9 mouse cellular contexts compared by ENCODE assay signal in the genomic region with DNA sequence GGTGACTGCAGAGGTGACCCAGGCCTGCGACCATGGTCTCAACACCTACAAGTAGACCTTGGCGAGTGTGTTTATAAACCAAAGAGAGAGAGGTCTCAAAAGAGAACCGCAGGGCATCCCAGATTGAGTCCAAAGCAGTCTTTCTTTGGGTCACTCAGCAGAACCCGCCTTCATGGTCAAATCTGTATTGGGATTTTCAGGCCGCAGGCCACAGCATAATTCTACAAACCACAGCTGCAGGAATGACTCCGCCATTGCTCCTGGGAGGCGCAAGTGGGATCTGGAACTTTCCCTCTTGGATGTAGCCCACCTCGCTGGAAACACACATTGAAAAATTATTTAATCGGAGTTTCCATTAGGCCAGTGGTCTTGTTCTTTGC. TPM values are rescaled to one million over a fixed set of nuclear protein-coding genes. Genes with fewer than 3 reads are reported as not detected.
DNase-seq lines count a peak whose midpoint lies in the region; ATAC-seq lines count a peak whose summit lies in the region.
"Had no signal": no experiment of that assay in that cellular context is flagged by ENCODE, and none has a peak within 500 bp of the region (broad histone marks: within the 10 kb centered on the region; RNA-seq: fewer than 3 reads in every experiment).

No protein-coding gene starts in this region.

- no peaks in the 10 kb centered on the region for H3K9me3 ChIP-seq in kidney, embryonic 16.5 days (ENCODE audit: low read length)
- no peaks in the 10 kb centered on the region for H3K9me3 ChIP-seq in embryonic facial prominence, embryonic 15.5 days (replicated peaks)
- no peaks in the 10 kb centered on the region for H3K9me3 ChIP-seq in intestine, embryonic 16.5 days (ENCODE audit: control insufficient read depth, low read length)
- H3K9me3 ChIP-seq in neural tube, embryonic 12.5 days = no peaks in the 10 kb centered on the region

- intact Hi-C loops in left cerebral cortex, postnatal 14 days (cut with DNase I) = loop anchor here (5.0 to 10.0 kb wide), 2 partner anchors 97 to 250 kb away; no protein-coding TSS in a partner anchor

- ATAC-seq in kidney, embryonic 16.5 days (ENCODE audit: low FRiP score, low TSS enrichment) = no peak
- no peak for ATAC-seq in embryonic facial prominence, embryonic 15.5 days (ENCODE audit: insufficient number of reproducible peaks, low FRiP score, low TSS enrichment, low read depth)
- ATAC-seq in intestine, embryonic 16.5 days = no peak
- ATAC-seq in neural tube, embryonic 12.5 days (ENCODE audit: low FRiP score, low read depth) = no peak; the same call in 1 of the 2 replicates

- 53% methylated on average over 9 of the region's 9 CpGs for WGBS in kidney, embryonic 16.5 days
- 38% methylated on average over 9 of the region's 9 CpGs for WGBS in embryonic facial prominence, embryonic 15.5 days
- 53% methylated on average over 9 of the region's 9 CpGs for WGBS in intestine, embryonic 16.5 days
- WGBS in neural tube, embryonic 12.5 days = 55% methylated on average over 9 of the region's 9 CpGs

- peaks cover 36% of the 10 kb centered on the region for H3K4me1 ChIP-seq in kidney, embryonic 16.5 days (ENCODE audit: insufficient read depth, low read length)
- H3K4me1 ChIP-seq in embryonic facial prominence, embryonic 15.5 days = peaks cover 36% of the 10 kb centered on the region
- peaks cover 14% of the 10 kb centered on the region for H3K4me1 ChIP-seq in intestine, embryonic 16.5 days (ENCODE audit: control insufficient read depth, insufficient read depth, low read length)
- H3K4me1 ChIP-seq in neural tube, embryonic 12.5 days = peaks cover 41% of the 10 kb centered on the region

- H3K9ac ChIP-seq in kidney, embryonic 16.5 days (replicated peaks; ENCODE audit: low read length) = peak overlapping the region; percentile 63; the same call in 1 of the 2 replicates
- H3K9ac ChIP-seq in embryonic facial prominence, embryonic 15.5 days = no peak overlapping the region
- 0 out of 2 replicates have a peak overlapping the region, but pooled peaks have one; percentile 24 for H3K9ac ChIP-seq in intestine, embryonic 16.5 days (ENCODE audit: low read depth, low read length)
- H3K9ac ChIP-seq in neural tube, embryonic 12.5 days = peak overlapping the region; percentile 82; the same call in 1 of the 2 replicates

- H3K27me3 ChIP-seq in kidney, embryonic 16.5 days (ENCODE audit: insufficient read depth, low read length) = no peaks in the 10 kb centered on the region
- no peaks in the 10 kb centered on the region for H3K27me3 ChIP-seq in embryonic facial prominence, embryonic 15.5 days
- H3K27me3 ChIP-seq in intestine, embryonic 16.5 days (replicated peaks; ENCODE audit: control insufficient read depth, insufficient read depth, low read length) = no peaks in the 10 kb centered on the region
- H3K27me3 ChIP-seq in neural tube, embryonic 12.5 days (replicated peaks) = no peaks in the 10 kb centered on the region

- H3K4me2 ChIP-seq in kidney, embryonic 16.5 days (replicated peaks; ENCODE audit: low read depth, low read length) = peak overlapping the region; percentile 97
- H3K4me2 ChIP-seq in embryonic facial prominence, embryonic 15.5 days (replicated peaks) = peak overlapping the region; percentile 80
- H3K4me2 ChIP-seq in intestine, embryonic 16.5 days (ENCODE audit: low read depth, low read length) = peak overlapping the region; percentile 95
- H3K4me2 ChIP-seq in neural tube, embryonic 12.5 days (replicated peaks) = peak overlapping the region; percentile 89

- peak overlapping the region; percentile 84; the same call in 1 of the 2 replicates for H3K4me3 ChIP-seq in kidney, embryonic 16.5 days (ENCODE audit: low read length)
- H3K4me3 ChIP-seq in embryonic facial prominence, embryonic 15.5 days (replicated peaks) = peak overlapping the region; percentile 78
- no peak overlapping the region for H3K4me3 ChIP-seq in intestine, embryonic 16.5 days (ENCODE audit: low read length)
- H3K4me3 ChIP-seq in neural tube, embryonic 12.5 days = no peak overlapping the region

- peak overlapping the region; percentile 94 for H3K27ac ChIP-seq in kidney, embryonic 16.5 days (ENCODE audit: low read length)
- peak overlapping the region; percentile 98 for H3K27ac ChIP-seq in embryonic facial prominence, embryonic 15.5 days (replicated peaks)
- H3K27ac ChIP-seq in intestine, embryonic 16.5 days (ENCODE audit: low read length) = peak overlapping the region; percentile 81
- peak overlapping the region; percentile 84 for H3K27ac ChIP-seq in neural tube, embryonic 12.5 days

- DNase-seq in kidney, adult 18-20 months = no peak
- no peak for DNase-seq in spleen, postnatal 4 days (ENCODE audit: low spot score in 2 of 2)
- no peak for DNase-seq in left cerebral cortex, postnatal 14 days (ENCODE audit: low spot score in 2 of 2)
- no peak for DNase-seq in ovary, postnatal 36 days (ENCODE audit: low spot score)

- peaks cover 7% of the 10 kb centered on the region; the same call in 1 of the 2 replicates for H3K36me3 ChIP-seq in kidney, embryonic 16.5 days (ENCODE audit: insufficient read depth, low read length)
- 0 out of 2 replicates have a peak, but pooled peaks cover 6% of the 10 kb centered on the region for H3K36me3 ChIP-seq in embryonic facial prominence, embryonic 15.5 days
- H3K36me3 ChIP-seq in intestine, embryonic 16.5 days (ENCODE audit: control insufficient read depth, insufficient read depth, low read length) = no peaks in the 10 kb centered on the region
- 0 out of 2 replicates have a peak, but pooled peaks cover 7% of the 10 kb centered on the region for H3K36me3 ChIP-seq in neural tube, embryonic 12.5 days

RNA-seq across cellular contexts. Expression of a gene that starts 0.4 kb away (rescaled TPM):
- 52.1 and 58.8 TPM in 2 replicates for polyA plus RNA-seq in kidney, embryonic 16.5 days (2015; fragmentation: Nextera tagmentation; extraction: Ambion mirVana)
- polyA plus RNA-seq in embryonic facial prominence, embryonic 15.5 days (2015; fragmentation: Nextera tagmentation; extraction: Ambion mirVana) = 90.7 and 93.5 TPM in 2 replicates
- 31.4 and 31.6 TPM in 2 replicates for polyA plus RNA-seq in intestine, embryonic 16.5 days (2015; fragmentation: Nextera tagmentation; extraction: Ambion mirVana)
- 32.8 and 36.6 TPM in 2 replicates for polyA plus RNA-seq in neural tube, embryonic 12.5 days (2016; fragmentation: Nextera tagmentation; extraction: Ambion mirVana)
- 100 to 1,000 TPM; 429 to 483 TPM for total RNA-seq in left cerebral cortex, postnatal 14 days (2021)

RNA-seq across cellular contexts. Expression of a gene that starts 0.8 kb away (rescaled TPM):
- not detected in 2 replicates for polyA plus RNA-seq in kidney, embryonic 16.5 days (2015; fragmentation: Nextera tagmentation; extraction: Ambion mirVana)
- polyA plus RNA-seq in embryonic facial prominence, embryonic 15.5 days (2015; fragmentation: Nextera tagmentation; extraction: Ambion mirVana) = 0.91 TPM in 1 of 2 replicates, not detected in the other
- not detected in 2 replicates for polyA plus RNA-seq in intestine, embryonic 16.5 days (2015; fragmentation: Nextera tagmentation; extraction: Ambion mirVana)
- polyA plus RNA-seq in neural tube, embryonic 12.5 days (2016; fragmentation: Nextera tagmentation; extraction: Ambion mirVana) = 0.31 and 1.0 TPM in 2 replicates
- 10 to 100 TPM in 1 of 2 experiments, 1 to 10 TPM in 1; 7.3 to 53.6 TPM for total RNA-seq in left cerebral cortex, postnatal 14 days (2021)
- polyA plus RNA-seq: large intestine, adult 2 months had no signal

RNA-seq across cellular contexts. Expression of a gene that starts 30.3 kb away (rescaled TPM):
- polyA plus RNA-seq in kidney, embryonic 16.5 days (2015; fragmentation: Nextera tagmentation; extraction: Ambion mirVana) = 1.7 and 1.9 TPM in 2 replicates
- 8.4 and 9.0 TPM in 2 replicates for polyA plus RNA-seq in embryonic facial prominence, embryonic 15.5 days (2015; fragmentation: Nextera tagmentation; extraction: Ambion mirVana)
- 1.3 and 1.8 TPM in 2 replicates for polyA plus RNA-seq in intestine, embryonic 16.5 days (2015; fragmentation: Nextera tagmentation; extraction: Ambion mirVana)
- polyA plus RNA-seq in neural tube, embryonic 12.5 days (2016; fragmentation: Nextera tagmentation; extraction: Ambion mirVana) = 13.2 and 13.6 TPM in 2 replicates
- total RNA-seq in left cerebral cortex, postnatal 14 days (2021) = 100 to 1,000 TPM; 693 to 768 TPM

RNA-seq across cellular contexts. Expression of a gene that starts 56.6 kb away (rescaled TPM):
- 29.3 and 36.5 TPM in 2 replicates for polyA plus RNA-seq in kidney, embryonic 16.5 days (2015; fragmentation: Nextera tagmentation; extraction: Ambion mirVana)
- polyA plus RNA-seq in embryonic facial prominence, embryonic 15.5 days (2015; fragmentation: Nextera tagmentation; extraction: Ambion mirVana) = 16.7 and 19.2 TPM in 2 replicates
- polyA plus RNA-seq in intestine, embryonic 16.5 days (2015; fragmentation: Nextera tagmentation; extraction: Ambion mirVana) = 12.9 and 16.2 TPM in 2 replicates
- 5.5 and 5.8 TPM in 2 replicates for polyA plus RNA-seq in neural tube, embryonic 12.5 days (2016; fragmentation: Nextera tagmentation; extraction: Ambion mirVana)
- 1 to 10 TPM; 4.2 to 5.1 TPM for total RNA-seq in left cerebral cortex, postnatal 14 days (2021)

RNA-seq across cellular contexts. Expression of a gene that starts 57.2 kb away (rescaled TPM):
- 71.7 and 74.0 TPM in 2 replicates for polyA plus RNA-seq in kidney, embryonic 16.5 days (2015; fragmentation: Nextera tagmentation; extraction: Ambion mirVana)
- polyA plus RNA-seq in embryonic facial prominence, embryonic 15.5 days (2015; fragmentation: Nextera tagmentation; extraction: Ambion mirVana) = 73.3 and 77.6 TPM in 2 replicates
- 38.8 and 43.0 TPM in 2 replicates for polyA plus RNA-seq in intestine, embryonic 16.5 days (2015; fragmentation: Nextera tagmentation; extraction: Ambion mirVana)
- 73.1 and 79.2 TPM in 2 replicates for polyA plus RNA-seq in neural tube, embryonic 12.5 days (2016; fragmentation: Nextera tagmentation; extraction: Ambion mirVana)
- total RNA-seq in left cerebral cortex, postnatal 14 days (2021) = 10 to 100 TPM; 37.5 to 39.7 TPM

Comparison
In these comparisons a context has a peak if more than half of its experiments do, and no peak if none do; other contexts are left out.
1. H3K4me3 ChIP-seq: peak in kidney, embryonic 16.5 days (single experiment) and embryonic facial prominence, embryonic 15.5 days (single experiment); none in intestine, embryonic 16.5 days (single experiment) and neural tube, embryonic 12.5 days (single experiment).
2. Peak in every context shown above with its lines, with median percentiles within 50 percentile points of each other: H3K27ac ChIP-seq and H3K4me2 ChIP-seq.